Mouse (Mus musculus) lung, postnatal 10 days (tissue): ENCODE measurements at regions not wholly inside any gene's neighbourhood (a gene's known extent, or its start where the extent isn't known, plus 50 kb on each side); places are given as distances from the start of the nearest gene placed in this dataset.

Experiments
- DNase-seq: peaks from one replicate; pipeline ENCODE4 v3.0.0; 2021

GRCm38 (mm10) chr5:51830015-51830414, 262.5 kb upstream of the Ppargc1a start:
- no peak for DNase-seq

- DNase-seq = no peak
Measured at GRCm38 (mm10) chr5:51829606-51830005, 262.1 kb upstream of the Ppargc1a start.

- DNase-seq = peak; percentile 18
Measured at GRCm38 (mm10) chr5:51829020-51829419, 261.5 kb upstream of the Ppargc1a start.

GRCm38 (mm10) chr5:51826269-51826668, 258.7 kb upstream of the Ppargc1a start:
- no peak for DNase-seq

- DNase-seq = peak; percentile 5
Measured at GRCm38 (mm10) chr5:51825584-51826088, 258.1 kb upstream of the Ppargc1a start.

GRCm38 (mm10) chr5:51824731-51825130, 257.2 kb upstream of the Ppargc1a start:
- DNase-seq = no peak

- no peak for DNase-seq
Measured at GRCm38 (mm10) chr5:51823657-51824056, 256.1 kb upstream of the Ppargc1a start.

GRCm38 (mm10) chr5:51816258-51816657, 248.7 kb upstream of the Ppargc1a start:
- no peak for DNase-seq

- no peak for DNase-seq
Measured at GRCm38 (mm10) chr5:51811728-51812127, 244.2 kb upstream of the Ppargc1a start.

GRCm38 (mm10) chr5:51801486-51801885, 234.0 kb upstream of the Ppargc1a start:
- DNase-seq = no peak

GRCm38 (mm10) chr5:51799371-51800035, 232.0 kb upstream of the Ppargc1a start:
- peak; percentile 12 for DNase-seq

- DNase-seq = no peak
Measured at GRCm38 (mm10) chr5:51794097-51794496, 226.6 kb upstream of the Ppargc1a start.

GRCm38 (mm10) chr5:51792950-51793349, 225.4 kb upstream of the Ppargc1a start:
- DNase-seq = no peak

- DNase-seq = no peak
Measured at GRCm38 (mm10) chr5:51788768-51789167, 221.2 kb upstream of the Ppargc1a start.

GRCm38 (mm10) chr5:51783523-51783922, 216.0 kb upstream of the Ppargc1a start:
- DNase-seq = no peak

- DNase-seq = no peak
Measured at GRCm38 (mm10) chr5:51783099-51783498, 215.6 kb upstream of the Ppargc1a start.

GRCm38 (mm10) chr5:51775502-51776145, 208.1 kb upstream of the Ppargc1a start:
- DNase-seq = no peak

GRCm38 (mm10) chr5:51771655-51772054, 204.1 kb upstream of the Ppargc1a start:
- DNase-seq = no peak

GRCm38 (mm10) chr5:51766111-51766510, 198.6 kb upstream of the Ppargc1a start:
- DNase-seq = no peak

GRCm38 (mm10) chr5:51764416-51764815, 196.9 kb upstream of the Ppargc1a start:
- no peak for DNase-seq

GRCm38 (mm10) chr5:51763599-51763998, 196.1 kb upstream of the Ppargc1a start:
- no peak for DNase-seq

- no peak for DNase-seq
Measured at GRCm38 (mm10) chr5:51762352-51762751, 194.8 kb upstream of the Ppargc1a start.

- no peak for DNase-seq
Measured at GRCm38 (mm10) chr5:51758289-51758688, 190.8 kb upstream of the Ppargc1a start.

GRCm38 (mm10) chr5:51757864-51758263, 190.3 kb upstream of the Ppargc1a start:
- no peak for DNase-seq
